Mouse (Mus musculus): ENCODE results near the gene Aagab.

DNA sequence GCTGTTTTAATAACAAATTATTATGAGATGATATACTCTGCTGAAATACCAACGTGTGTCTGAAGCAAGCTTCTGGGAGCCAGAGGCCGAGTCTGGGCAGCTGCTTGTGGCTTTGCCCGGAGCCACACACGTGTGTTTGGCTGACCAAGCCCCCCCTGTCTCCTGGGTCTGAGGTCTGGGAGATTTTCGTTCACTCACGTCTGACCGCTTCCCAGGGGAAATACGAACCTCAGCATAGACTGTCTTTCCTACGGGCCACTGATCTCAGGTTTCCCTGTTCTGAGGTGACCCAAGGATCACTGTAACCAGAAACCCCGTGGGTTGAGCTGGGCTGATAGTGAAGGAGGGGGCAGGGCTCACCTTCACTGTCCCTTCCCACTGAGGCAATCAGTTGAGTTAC, 60.8 kb downstream of the Aagab start:
- no peak for TF ChIP-seq POLR2A (IDR thresholded peaks at IDR 0.05; ENCODE audit: borderline replicate concordance, extremely low read depth, low read depth, low read length)
- TF ChIP-seq CTCF (IDR thresholded peaks at IDR 0.05; ENCODE audit: insufficient read depth, low read length): no peak
